Mouse (Mus musculus): ENCODE measurements at regions not wholly inside any gene's neighbourhood (a gene's known extent, or its start where the extent isn't known, plus 50 kb on each side); places are given as distances from the start of the nearest gene placed in this dataset.

DNA sequence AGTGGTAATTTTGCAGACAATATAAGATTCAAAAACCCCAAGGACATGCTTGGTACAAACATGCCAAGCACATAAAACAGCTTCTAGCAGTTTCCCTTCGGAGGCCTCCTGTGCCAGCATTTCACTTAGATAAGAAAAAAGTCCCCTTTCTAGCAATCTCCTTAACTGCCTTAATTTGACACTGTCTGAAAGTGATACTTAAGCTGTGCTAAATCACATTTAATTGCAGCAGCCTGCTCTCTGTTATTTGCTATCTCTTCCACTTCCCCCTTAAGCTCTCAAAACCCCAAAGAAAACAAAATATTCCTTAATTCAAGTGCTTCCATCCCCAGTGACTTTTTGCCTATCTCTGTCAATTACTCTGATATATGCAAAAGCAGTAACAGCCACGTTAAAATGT, 86.9 kb upstream of the Prokr2 start:
- Histone ChIP-seq H3K27ac (no peak overlapping the region), H3K9ac (no peak overlapping the region), H3K4me3 (replicated peaks; ENCODE audit: low read length) (no peak overlapping the region), H3K9me3 (ENCODE audit: control insufficient read depth, low read length) (no peaks in the 10 kb centered on the region), H3K4me1 (replicated peaks; ENCODE audit: control insufficient read depth, insufficient read depth, low read length) (no peaks in the 10 kb centered on the region), H3K4me2 (replicated peaks) (no peak overlapping the region), H3K36me3 (replicated peaks; ENCODE audit: control insufficient read depth, insufficient read depth) (no peaks in the 10 kb centered on the region), H3K27me3 (ENCODE audit: control insufficient read depth, insufficient read depth, low read length) (no peaks in the 10 kb centered on the region)
- WGBS, result 59% methylated on average over 2 of the region's 2 CpGs
- DNase-seq (ENCODE audit: low spot score), result no peak
- ATAC-seq (ENCODE audit: low FRiP score), result no peak

DNA sequence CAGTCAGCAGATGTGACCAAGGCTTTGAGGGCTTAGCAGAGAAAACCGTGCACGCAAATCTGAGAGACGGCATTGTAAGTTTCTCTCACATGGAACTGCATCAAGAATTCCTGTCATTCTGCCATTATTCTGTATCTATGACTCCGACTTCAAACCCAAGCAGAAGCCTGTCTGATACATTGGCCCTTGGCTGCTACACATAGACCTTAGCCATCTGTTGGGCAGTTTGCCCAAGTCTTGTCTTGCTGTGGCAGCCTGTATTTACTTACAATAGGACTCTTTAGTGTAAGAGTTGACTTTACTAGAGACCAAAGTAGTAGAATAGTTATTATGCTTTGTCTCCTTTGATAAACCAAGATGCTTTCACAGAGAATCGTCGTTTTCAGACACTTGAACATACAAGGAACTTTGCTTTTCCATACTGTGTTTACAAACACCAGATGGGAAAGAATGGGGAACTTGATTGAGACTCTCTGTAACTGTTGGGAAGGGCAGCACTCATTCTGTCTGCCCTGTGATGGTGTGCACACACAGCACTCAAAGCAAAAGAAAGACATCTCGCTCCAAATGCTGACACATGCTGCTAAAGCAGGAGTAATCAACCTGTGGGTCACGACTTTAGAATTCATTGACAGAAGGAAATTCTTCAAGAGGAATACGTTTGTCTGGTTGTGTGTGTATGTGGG, 83.9 kb upstream of the Prokr2 start:
- Histone ChIP-seq H3K27me3 (ENCODE audit: control insufficient read depth, insufficient read depth, low read length) (no peaks in the 10 kb centered on the region), H3K4me2 (replicated peaks) (no peak overlapping the region), H3K9me3 (ENCODE audit: control insufficient read depth, low read length) (no peaks in the 10 kb centered on the region), H3K4me1 (replicated peaks; ENCODE audit: control insufficient read depth, insufficient read depth, low read length) (no peaks in the 10 kb centered on the region), H3K4me3 (replicated peaks; ENCODE audit: low read length) (no peak overlapping the region), H3K36me3 (replicated peaks; ENCODE audit: control insufficient read depth, insufficient read depth) (no peaks in the 10 kb centered on the region), H3K9ac (no peak overlapping the region), H3K27ac (no peak overlapping the region)
- 78% methylated on average over 9 of the region's 9 CpGs for WGBS
- ATAC-seq (ENCODE audit: low FRiP score) (no peak), DNase-seq (ENCODE audit: low spot score) (no peak)

DNA sequence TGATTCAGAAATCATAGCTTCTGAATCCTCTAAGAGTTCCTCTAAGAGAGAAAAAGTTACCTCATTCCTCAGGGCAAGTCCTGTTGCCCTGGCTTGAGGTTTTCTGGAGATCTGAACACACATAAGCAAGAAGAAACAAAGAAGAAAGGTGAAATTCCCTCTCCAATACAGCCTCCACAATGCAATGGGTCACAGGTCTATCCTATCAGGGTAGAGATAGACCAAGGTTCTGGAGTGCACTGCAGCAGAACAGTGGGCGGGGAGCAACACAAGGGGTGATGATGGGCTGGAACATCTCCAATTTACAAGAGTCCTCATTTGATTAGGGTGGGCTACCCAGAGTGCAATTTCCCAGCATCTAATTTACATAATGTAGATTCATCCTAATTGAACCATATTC, 69.8 kb upstream of the Prokr2 start:
- Histone ChIP-seq H3K36me3 (replicated peaks; ENCODE audit: control insufficient read depth, insufficient read depth) (no peaks in the 10 kb centered on the region), H3K27ac (no peak overlapping the region), H3K4me3 (replicated peaks; ENCODE audit: low read length) (no peak overlapping the region), H3K4me1 (replicated peaks; ENCODE audit: control insufficient read depth, insufficient read depth, low read length) (no peaks in the 10 kb centered on the region), H3K9ac (no peak overlapping the region), H3K27me3 (ENCODE audit: control insufficient read depth, insufficient read depth, low read length) (no peaks in the 10 kb centered on the region), H3K9me3 (ENCODE audit: control insufficient read depth, low read length) (no peaks in the 10 kb centered on the region), H3K4me2 (replicated peaks) (no peak overlapping the region)
- ATAC-seq (ENCODE audit: low FRiP score), result no peak
- no peak for DNase-seq (ENCODE audit: low spot score)
- WGBS, result 100% methylated on average over 1 of the region's 1 CpGs

DNA sequence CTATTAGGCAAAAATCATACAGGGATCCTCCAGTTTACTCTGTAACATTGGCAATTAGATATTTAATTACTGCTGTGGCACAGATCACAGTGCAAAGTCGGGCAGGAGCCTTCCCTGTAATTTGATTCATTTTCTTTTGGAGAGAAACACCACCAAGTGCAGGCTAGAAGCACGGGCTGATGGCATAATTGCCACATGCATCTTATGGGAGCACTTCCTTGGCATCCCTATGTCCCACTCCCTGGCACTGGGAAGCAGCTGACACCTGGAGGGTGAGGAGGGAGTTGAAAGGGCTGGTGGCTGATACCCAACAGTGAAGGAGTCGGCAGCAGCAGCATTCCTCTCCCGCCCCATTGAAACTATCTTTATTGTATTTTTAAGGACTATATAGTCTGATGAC, 64.1 kb upstream of the Prokr2 start:
- no peaks in the 10 kb centered on the region for H3K27me3 ChIP-seq (ENCODE audit: control insufficient read depth, insufficient read depth, low read length)
- no peaks in the 10 kb centered on the region for H3K9me3 ChIP-seq (ENCODE audit: control insufficient read depth, low read length)
- H3K36me3 ChIP-seq (replicated peaks; ENCODE audit: control insufficient read depth, insufficient read depth), result no peaks in the 10 kb centered on the region
- H3K4me3 ChIP-seq (replicated peaks; ENCODE audit: low read length), result no peak overlapping the region
- ATAC-seq (ENCODE audit: low FRiP score) (no peak), DNase-seq (ENCODE audit: low spot score) (no peak)
- H3K4me1 ChIP-seq (replicated peaks; ENCODE audit: control insufficient read depth, insufficient read depth, low read length), result peaks cover 18% of the 10 kb centered on the region; the same call in 1 of the 2 replicates
- 77% methylated on average over 4 of the region's 4 CpGs for WGBS
- H3K27ac ChIP-seq, result no peak overlapping the region
- no peak overlapping the region for H3K4me2 ChIP-seq (replicated peaks)
- H3K9ac ChIP-seq, result no peak overlapping the region

DNA sequence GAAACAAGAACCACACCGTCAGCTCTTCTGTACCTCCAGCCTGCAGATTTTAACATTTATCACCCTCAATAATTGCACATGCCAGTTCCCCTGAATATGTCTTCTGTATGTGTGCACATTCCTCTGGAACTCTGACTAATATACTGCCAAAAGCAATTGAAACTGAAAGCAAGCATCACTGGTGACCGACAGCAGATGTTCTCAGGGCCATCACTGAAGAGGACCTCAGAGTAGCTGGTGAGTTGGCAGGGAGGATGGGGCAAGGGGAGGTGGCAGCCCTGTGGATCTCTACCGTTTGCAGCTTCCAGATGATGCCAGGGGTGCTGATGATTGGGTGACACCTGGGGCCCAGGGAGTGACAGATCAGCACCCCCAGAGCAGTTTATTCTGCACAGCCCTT, 62.6 kb upstream of the Prokr2 start:
- Histone ChIP-seq H3K4me2 (replicated peaks) (no peak overlapping the region), H3K9ac (no peak overlapping the region), H3K27ac (no peak overlapping the region), H3K4me1 (replicated peaks; ENCODE audit: control insufficient read depth, insufficient read depth, low read length) (peaks cover 20% of the 10 kb centered on the region; the same call in 1 of the 2 replicates), H3K9me3 (ENCODE audit: control insufficient read depth, low read length) (no peaks in the 10 kb centered on the region), H3K27me3 (ENCODE audit: control insufficient read depth, insufficient read depth, low read length) (no peaks in the 10 kb centered on the region), H3K4me3 (replicated peaks; ENCODE audit: low read length) (no peak overlapping the region), H3K36me3 (replicated peaks; ENCODE audit: control insufficient read depth, insufficient read depth) (no peaks in the 10 kb centered on the region)
- no peak for DNase-seq (ENCODE audit: low spot score)
- ATAC-seq (ENCODE audit: low FRiP score), result no peak
- WGBS, result 69% methylated on average over 3 of the region's 3 CpGs

DNA sequence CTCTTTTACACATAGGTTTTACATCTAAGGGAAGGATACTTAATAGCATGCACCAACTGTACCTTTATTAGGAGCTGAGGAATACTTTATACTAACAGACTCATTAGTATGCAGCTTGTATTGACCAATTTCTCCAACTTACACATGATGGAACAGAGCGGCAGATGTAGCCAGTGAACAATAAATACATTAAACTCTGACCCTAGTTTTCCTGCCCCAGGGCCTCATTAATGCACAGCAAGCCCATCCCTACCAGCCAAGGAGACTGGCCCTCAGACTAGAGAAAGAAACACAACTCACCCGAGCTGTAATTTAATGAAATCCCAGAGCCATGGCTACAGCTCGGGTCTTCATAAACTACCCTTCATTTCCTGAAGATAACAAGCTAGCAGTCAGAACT, 60.8 kb upstream of the Prokr2 start:
- Histone ChIP-seq H3K4me2 (replicated peaks) (no peak overlapping the region), H3K9ac (no peak overlapping the region), H3K27ac (no peak overlapping the region), H3K9me3 (ENCODE audit: control insufficient read depth, low read length) (no peaks in the 10 kb centered on the region), H3K36me3 (replicated peaks; ENCODE audit: control insufficient read depth, insufficient read depth) (no peaks in the 10 kb centered on the region), H3K27me3 (ENCODE audit: control insufficient read depth, insufficient read depth, low read length) (no peaks in the 10 kb centered on the region), H3K4me3 (replicated peaks; ENCODE audit: low read length) (no peak overlapping the region), H3K4me1 (replicated peaks; ENCODE audit: control insufficient read depth, insufficient read depth, low read length) (peaks cover 20% of the 10 kb centered on the region; the same call in 1 of the 2 replicates)
- 32% methylated on average over 3 of the region's 3 CpGs for WGBS
- ATAC-seq (ENCODE audit: low FRiP score) (no peak), DNase-seq (ENCODE audit: low spot score) (no peak)

DNA sequence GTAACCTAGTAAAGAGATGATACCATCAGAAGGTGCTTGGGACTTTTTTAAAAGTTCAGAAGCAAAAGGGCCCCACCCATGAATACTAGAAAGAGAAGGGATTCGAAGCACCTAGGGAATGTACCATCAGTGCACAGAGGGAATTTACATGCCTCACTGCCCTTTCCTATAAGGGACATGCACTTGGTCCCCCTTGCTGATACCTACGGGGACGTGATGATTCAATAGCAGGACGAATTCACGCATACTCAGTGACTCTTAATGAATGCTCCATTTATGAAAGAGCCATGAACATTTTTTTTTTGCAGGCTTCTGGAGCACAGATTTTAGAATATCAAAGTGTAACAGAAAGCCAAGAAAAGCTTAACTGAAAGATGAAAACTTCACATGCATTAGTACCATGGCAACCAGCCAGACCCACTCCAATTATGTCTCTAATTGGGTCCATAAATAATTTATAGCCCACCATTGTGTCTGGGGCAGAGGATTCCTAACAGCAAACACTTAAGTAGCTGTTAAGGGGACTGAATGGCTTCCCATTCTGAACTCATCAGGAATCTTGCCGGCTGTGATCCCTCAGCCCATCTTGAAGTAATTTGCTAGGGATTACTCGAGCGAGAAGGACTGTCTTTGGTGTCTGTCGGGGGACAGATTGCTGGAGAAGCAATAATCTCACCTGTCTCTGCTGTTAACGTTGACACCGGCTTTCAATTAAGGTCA, 59.4 kb upstream of the Prokr2 start:
- Histone ChIP-seq H3K4me1 (replicated peaks; ENCODE audit: control insufficient read depth, insufficient read depth, low read length) (peaks cover 20% of the 10 kb centered on the region; the same call in 1 of the 2 replicates), H3K27ac (0 out of 2 replicates have a peak overlapping the region, but pooled peaks have one; percentile 40), H3K4me2 (replicated peaks) (no peak overlapping the region), H3K27me3 (ENCODE audit: control insufficient read depth, insufficient read depth, low read length) (no peaks in the 10 kb centered on the region), H3K4me3 (replicated peaks; ENCODE audit: low read length) (no peak overlapping the region), H3K36me3 (replicated peaks; ENCODE audit: control insufficient read depth, insufficient read depth) (no peaks in the 10 kb centered on the region), H3K9me3 (ENCODE audit: control insufficient read depth, low read length) (no peaks in the 10 kb centered on the region), H3K9ac (no peak overlapping the region)
- WGBS, result 12% methylated on average over 11 of the region's 11 CpGs
- DNase-seq (ENCODE audit: low spot score), result peak; percentile 65
- peak; percentile 73; the same call in 1 of the 2 replicates for ATAC-seq (ENCODE audit: low FRiP score)
